Mouse (Mus musculus): ENCODE results near the gene Cd44.

DNA sequence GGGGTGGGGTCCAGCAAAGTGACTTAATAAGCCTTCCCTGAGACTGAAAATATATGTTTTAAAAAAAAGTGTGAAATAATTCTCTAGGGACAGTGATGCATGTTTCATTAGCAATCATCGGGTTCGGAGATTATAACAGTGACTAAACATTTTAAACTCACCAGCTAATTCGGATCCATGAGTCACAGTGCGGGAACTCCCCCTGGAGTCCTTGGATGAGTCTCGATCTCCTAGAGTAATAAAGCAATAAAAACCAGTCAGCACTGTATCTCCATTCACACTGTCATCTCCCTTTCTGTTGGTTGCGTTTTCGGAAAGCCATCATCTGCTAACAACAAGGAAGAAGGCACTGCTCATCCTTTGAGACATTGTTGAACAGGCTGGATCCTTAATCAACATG is 73.1 kb downstream of the Cd44 start:
- TF ChIP-seq CTCF (IDR thresholded peaks at IDR 0.05; ENCODE audit: insufficient read depth, low read length) (no peak), POLR2A (IDR thresholded peaks at IDR 0.05; ENCODE audit: borderline replicate concordance, extremely low read depth, low read depth, low read length) (no peak)

Measured in lung, adult 2 months (tissue).